Mouse (Mus musculus): ENCODE measurements at regions not wholly inside any gene's neighbourhood (a gene's known extent, or its start where the extent isn't known, plus 50 kb on each side); places are given as distances from the start of the nearest gene placed in this dataset.
"Not testable (repeated sequence)": the region's sequence is repeated elsewhere in the genome, so short reads cannot be mapped to it uniquely, and the experiment has no call there.

DNA sequence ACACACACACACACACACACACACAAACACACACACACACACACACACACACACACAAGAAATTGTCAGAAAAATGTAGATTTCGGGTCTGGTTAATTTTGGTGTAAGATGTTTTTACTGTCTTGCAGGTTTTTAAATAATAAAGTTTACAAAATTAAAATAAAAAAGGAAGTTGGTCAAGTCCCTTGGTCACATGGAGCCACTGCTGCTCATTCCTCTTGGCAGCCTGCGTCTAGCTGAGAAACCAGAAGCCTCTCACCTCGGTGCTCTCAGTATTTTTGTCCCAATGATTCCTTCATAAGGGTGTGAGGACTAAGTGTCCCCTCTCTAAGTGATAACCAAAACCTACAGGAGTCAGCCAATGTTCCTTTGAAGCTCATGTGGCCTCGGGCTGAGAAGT, 76.8 kb upstream of the Smg1 start:
- H3K9ac ChIP-seq, result no peak overlapping the region
- H3K27me3 ChIP-seq (replicated peaks), result no peaks in the 10 kb centered on the region
- ATAC-seq, result no peak
- no peak overlapping the region for H3K27ac ChIP-seq
- H3K36me3 ChIP-seq, result no peaks in the 10 kb centered on the region
- no peak overlapping the region for H3K4me3 ChIP-seq (replicated peaks)
- no peaks in the 10 kb centered on the region for H3K9me3 ChIP-seq
- 87% methylated on average over 4 of the region's 4 CpGs for WGBS
- H3K4me1 ChIP-seq (replicated peaks), result peaks cover 11% of the 10 kb centered on the region; the same call in 1 of the 2 replicates
- no peak overlapping the region for H3K4me2 ChIP-seq (replicated peaks)

DNA sequence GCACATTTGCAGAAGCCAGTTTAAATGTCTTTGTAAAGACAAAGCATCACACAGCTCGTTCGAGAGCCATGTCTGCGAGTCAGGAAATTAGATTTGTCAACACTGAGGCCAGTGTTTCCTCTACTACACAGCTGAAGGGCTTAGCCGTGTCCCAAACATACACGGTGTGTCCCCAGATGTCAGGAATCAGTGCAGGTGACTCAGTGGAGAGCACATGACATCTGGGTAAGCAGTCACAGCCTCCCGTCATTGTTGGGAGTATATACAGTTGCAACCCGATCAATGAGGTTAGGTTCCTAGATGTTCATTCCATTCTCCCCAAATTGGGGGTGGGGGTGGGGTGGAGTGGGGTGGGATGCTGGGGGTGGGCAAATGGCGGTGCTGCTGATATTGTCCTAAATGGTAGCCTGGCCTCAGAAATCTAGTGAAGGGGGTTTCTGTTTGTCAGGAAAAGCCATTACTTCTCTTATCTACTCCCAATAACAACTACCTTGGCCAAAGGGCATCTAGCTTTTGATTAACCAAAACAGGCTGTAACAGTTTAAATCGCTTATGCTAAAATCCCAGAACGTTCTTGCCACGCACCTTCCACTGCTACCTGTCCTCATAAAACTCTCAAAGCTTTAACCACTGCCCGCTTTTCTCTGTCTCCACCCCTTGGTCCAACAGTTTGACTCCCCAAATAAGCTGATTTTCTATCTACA, 75.1 kb upstream of the Smg1 start:
- H3K27me3 ChIP-seq (replicated peaks), result no peaks in the 10 kb centered on the region
- 35% methylated on average over 12 of the region's 12 CpGs for WGBS
- peak; percentile 84 for ATAC-seq
- no peaks in the 10 kb centered on the region for H3K9me3 ChIP-seq
- H3K4me3 ChIP-seq (replicated peaks), result no peak overlapping the region
- H3K27ac ChIP-seq, result peak overlapping the region; percentile 33; the same call in 1 of the 2 replicates
- peak overlapping the region; percentile 28; the same call in 1 of the 2 replicates for H3K4me2 ChIP-seq (replicated peaks)
- H3K36me3 ChIP-seq, result no peaks in the 10 kb centered on the region
- H3K4me1 ChIP-seq (replicated peaks), result peaks cover 16% of the 10 kb centered on the region; the same call in 1 of the 2 replicates
- H3K9ac ChIP-seq, result no peak overlapping the region

DNA sequence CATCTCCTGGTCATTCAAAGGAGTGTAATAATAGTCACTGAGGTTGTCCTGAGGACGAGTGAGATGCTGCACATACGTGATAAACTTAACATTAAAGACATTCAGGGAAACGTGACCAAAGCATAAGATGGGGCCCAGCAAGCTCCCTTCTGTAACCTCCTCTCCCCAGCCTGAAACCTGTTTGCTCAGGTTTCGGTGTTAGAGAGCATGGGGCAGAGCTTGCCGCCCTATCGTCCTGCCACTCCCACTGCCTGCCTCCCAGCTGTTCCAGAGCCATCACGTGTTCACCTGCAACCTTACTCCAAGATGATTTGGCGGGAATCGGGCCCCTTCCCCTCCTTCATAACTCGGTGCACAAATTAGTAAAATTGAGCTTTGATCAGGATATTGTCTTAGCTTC, 71.4 kb upstream of the Smg1 start:
- H3K4me2 ChIP-seq (replicated peaks); H3K9ac ChIP-seq; H3K9me3 ChIP-seq; H3K27ac ChIP-seq; H3K36me3 ChIP-seq; H3K27me3 ChIP-seq (replicated peaks); H3K4me3 ChIP-seq (replicated peaks): not testable (repeated sequence)
- peaks cover 16% of the 10 kb centered on the region; the same call in 1 of the 2 replicates for H3K4me1 ChIP-seq (replicated peaks)
- 51% methylated on average over 10 of the region's 10 CpGs for WGBS
- ATAC-seq, result peak; percentile 58

DNA sequence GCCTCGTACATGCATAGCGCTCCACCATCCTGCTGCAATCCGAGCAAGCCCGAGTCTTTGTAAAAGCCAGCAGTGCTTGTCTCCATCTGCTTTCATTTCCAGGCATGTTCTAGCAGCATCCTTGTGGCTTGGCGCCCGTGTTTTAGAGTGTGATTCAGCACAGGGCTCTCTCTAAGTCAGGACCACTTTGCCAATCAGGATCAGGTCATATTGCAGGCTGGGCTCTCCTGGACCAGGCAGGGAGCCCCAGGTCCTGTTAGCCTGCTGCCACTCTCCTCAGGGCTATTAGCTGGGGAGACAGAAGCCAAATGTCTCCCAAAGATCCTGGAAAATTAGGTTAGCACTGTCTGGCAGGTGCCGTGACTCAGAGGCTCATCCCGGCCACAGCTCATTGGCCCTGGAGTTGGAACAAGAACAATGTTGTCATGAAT, 70.8 kb upstream of the Smg1 start:
- Histone ChIP-seq H3K4me3 (replicated peaks) (no peak overlapping the region), H3K4me2 (replicated peaks) (no peak overlapping the region), H3K9ac (no peak overlapping the region), H3K36me3 (no peaks in the 10 kb centered on the region), H3K27me3 (replicated peaks) (no peaks in the 10 kb centered on the region), H3K4me1 (replicated peaks) (peaks cover 12% of the 10 kb centered on the region; the same call in 1 of the 2 replicates), H3K27ac (no peak overlapping the region), H3K9me3 (no peaks in the 10 kb centered on the region)
- 72% methylated on average over 8 of the region's 8 CpGs for WGBS
- ATAC-seq, result no peak

DNA sequence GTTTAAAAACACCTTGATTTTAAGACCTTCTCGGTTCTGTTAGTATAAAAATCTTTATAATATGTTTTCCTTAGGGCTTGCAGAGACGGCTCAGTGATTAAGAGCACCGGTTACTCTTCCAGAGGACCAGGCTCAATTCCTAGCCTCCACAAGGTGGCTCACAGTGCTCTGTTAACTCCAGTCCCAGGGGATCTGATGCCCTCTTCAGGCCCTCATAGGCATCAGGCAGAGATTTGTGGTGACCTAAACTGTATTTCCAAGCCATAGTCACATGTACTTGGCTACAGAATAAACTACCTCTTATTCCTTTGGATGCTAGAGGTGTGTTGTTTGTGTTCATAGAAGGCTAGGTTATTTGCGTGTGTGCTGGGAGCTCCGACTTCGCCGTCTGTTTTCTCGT, 70.3 kb upstream of the Smg1 start:
- H3K4me1 ChIP-seq (replicated peaks), result peaks cover 10% of the 10 kb centered on the region; the same call in 1 of the 2 replicates
- ATAC-seq, result no peak
- no peak overlapping the region for H3K4me3 ChIP-seq (replicated peaks)
- no peak overlapping the region for H3K27ac ChIP-seq
- H3K9me3 ChIP-seq, result no peaks in the 10 kb centered on the region
- no peaks in the 10 kb centered on the region for H3K27me3 ChIP-seq (replicated peaks)
- H3K9ac ChIP-seq, result no peak overlapping the region
- H3K4me2 ChIP-seq (replicated peaks), result no peak overlapping the region
- 71% methylated on average over 8 of the region's 8 CpGs for WGBS
- no peaks in the 10 kb centered on the region for H3K36me3 ChIP-seq

DNA sequence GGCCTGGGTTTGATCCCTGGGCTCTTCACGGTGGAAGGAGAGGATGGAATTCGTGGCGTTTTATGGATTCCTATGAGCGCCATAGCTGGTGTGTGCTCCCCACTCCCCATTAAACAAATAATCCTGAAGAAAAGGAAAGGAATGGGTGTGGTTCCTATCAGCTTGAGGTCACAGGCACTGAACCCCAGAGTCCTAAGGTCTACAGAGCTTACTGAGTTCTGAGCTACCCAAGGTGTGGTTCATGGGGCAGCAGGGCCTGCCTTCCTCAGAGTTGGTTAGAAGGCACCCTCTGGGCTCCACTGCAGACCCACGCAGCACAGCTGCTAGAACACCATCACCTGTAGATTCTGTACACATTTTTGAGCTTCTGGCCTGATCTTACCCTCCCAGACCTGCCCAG, 66.3 kb upstream of the Smg1 start:
- Histone ChIP-seq H3K4me2 (replicated peaks) (peak overlapping the region; percentile 25; the same call in 1 of the 2 replicates), H3K4me1 (replicated peaks) (peaks cover 5% of the 10 kb centered on the region; the same call in 1 of the 2 replicates), H3K27me3 (replicated peaks) (no peaks in the 10 kb centered on the region), H3K9ac (no peak overlapping the region), H3K27ac (no peak overlapping the region), H3K9me3 (no peaks in the 10 kb centered on the region), H3K36me3 (no peaks in the 10 kb centered on the region), H3K4me3 (replicated peaks) (no peak overlapping the region)
- WGBS, result 62% methylated on average over 5 of the region's 5 CpGs
- peak; percentile 88 for ATAC-seq

DNA sequence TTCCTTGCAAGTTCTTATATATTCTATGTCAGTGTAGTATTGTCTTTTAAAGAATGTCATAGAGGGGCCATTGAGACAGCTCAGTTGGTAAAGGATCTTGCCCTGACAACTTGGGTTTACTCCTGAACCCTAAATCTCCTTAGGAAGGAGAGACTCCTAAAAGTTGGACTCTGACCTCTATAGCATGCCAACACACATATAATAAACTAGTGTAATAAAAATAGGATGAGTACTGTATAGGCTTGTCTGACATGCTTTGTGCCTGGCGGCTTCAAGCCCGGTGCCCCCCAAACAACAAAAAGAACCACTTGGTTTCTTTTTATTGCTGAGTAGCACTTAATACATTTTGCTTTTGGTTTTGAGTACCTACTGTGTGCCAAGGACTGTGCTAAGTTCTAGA, 65.4 kb upstream of the Smg1 start:
- H3K27ac ChIP-seq, result 0 out of 2 replicates have a peak overlapping the region, but pooled peaks have one; percentile 22
- no peaks in the 10 kb centered on the region for H3K4me1 ChIP-seq (replicated peaks)
- no peak overlapping the region for H3K4me3 ChIP-seq (replicated peaks)
- peak; percentile 45 for ATAC-seq
- no peaks in the 10 kb centered on the region for H3K36me3 ChIP-seq
- WGBS, result 78% methylated on average over 2 of the region's 2 CpGs
- no peaks in the 10 kb centered on the region for H3K9me3 ChIP-seq
- H3K4me2 ChIP-seq (replicated peaks), result 0 out of 2 replicates have a peak overlapping the region, but pooled peaks have one; percentile 11
- no peak overlapping the region for H3K9ac ChIP-seq
- H3K27me3 ChIP-seq (replicated peaks), result no peaks in the 10 kb centered on the region

DNA sequence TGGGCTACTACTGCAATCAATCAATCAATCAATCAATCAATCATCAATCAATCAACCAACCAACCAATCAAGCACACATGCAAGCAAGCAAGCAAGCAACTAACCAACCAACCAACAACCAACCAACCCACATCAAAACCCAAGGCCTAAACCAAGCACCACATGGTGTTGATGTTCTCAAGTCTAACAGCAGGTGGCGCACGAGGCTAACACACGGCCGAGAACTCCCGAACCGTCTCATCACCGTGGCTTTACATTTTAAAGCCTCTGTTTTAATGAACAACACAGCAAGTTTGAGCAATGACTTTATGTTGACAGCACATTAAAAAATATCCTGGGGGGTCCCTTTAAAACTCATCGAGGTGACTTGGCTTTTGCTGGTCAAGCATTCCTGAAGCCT, 61.3 kb upstream of the Smg1 start:
- Histone ChIP-seq H3K27me3 (replicated peaks) (no peaks in the 10 kb centered on the region), H3K9me3 (no peaks in the 10 kb centered on the region), H3K4me1 (replicated peaks) (no peaks in the 10 kb centered on the region), H3K27ac (no peak overlapping the region), H3K36me3 (no peaks in the 10 kb centered on the region), H3K4me3 (replicated peaks) (no peak overlapping the region), H3K4me2 (replicated peaks) (no peak overlapping the region), H3K9ac (no peak overlapping the region)
- ATAC-seq, result peak; percentile 35; the same call in 1 of the 2 replicates
- under 1% methylated on average over 8 of the region's 8 CpGs for WGBS

DNA sequence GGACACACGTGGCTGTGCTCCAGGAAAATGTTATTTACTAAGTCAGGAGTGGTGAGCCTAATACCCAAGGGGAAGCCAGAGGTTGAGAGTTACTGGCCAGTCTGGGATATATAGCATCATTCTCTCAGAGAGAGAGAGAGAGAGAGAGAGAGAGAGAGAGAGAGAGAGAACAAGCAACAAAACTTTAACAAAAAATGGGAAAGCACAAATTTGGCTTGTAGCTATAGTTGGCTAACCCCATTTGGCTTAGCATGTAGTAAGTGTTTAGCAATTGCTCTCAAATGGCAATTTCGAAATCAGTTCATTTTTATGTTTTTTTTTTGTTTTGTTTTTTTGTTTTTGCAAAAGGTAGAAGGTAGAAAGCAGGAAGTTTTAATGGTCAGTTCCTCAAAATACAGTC, 60.9 kb upstream of the Smg1 start:
- H3K4me3 ChIP-seq (replicated peaks), result no peak overlapping the region
- 68% methylated on average over 2 of the region's 2 CpGs for WGBS
- H3K9me3 ChIP-seq, result no peaks in the 10 kb centered on the region
- no peak overlapping the region for H3K4me2 ChIP-seq (replicated peaks)
- no peak for ATAC-seq
- no peak overlapping the region for H3K9ac ChIP-seq
- H3K4me1 ChIP-seq (replicated peaks), result no peaks in the 10 kb centered on the region
- H3K27me3 ChIP-seq (replicated peaks), result no peaks in the 10 kb centered on the region
- H3K27ac ChIP-seq, result no peak overlapping the region
- no peaks in the 10 kb centered on the region for H3K36me3 ChIP-seq

DNA sequence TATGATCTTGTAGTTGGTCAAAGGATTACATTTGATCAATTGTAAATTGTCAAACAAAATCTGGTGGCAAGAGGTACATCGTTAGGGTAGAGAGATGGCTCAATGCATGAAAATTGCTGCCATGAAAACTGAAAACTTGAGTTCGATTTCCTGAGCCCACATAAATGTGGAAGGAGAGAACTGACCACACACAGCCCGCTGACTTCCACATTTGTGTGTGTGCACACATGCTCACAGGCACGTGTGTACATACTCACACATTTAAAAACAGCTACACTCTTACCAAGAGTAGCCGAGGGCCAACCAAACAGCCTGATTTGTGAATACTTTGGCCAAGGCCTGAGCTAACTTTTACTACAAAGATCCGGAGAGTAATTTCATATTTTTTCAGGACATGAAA, 60.5 kb upstream of the Smg1 start:
- no peak for ATAC-seq
- 88% methylated on average over 6 of the region's 6 CpGs for WGBS
- Histone ChIP-seq H3K9me3 (no peaks in the 10 kb centered on the region), H3K36me3 (no peaks in the 10 kb centered on the region), H3K4me1 (replicated peaks) (no peaks in the 10 kb centered on the region), H3K27me3 (replicated peaks) (no peaks in the 10 kb centered on the region), H3K27ac (no peak overlapping the region), H3K4me2 (replicated peaks) (no peak overlapping the region), H3K9ac (no peak overlapping the region), H3K4me3 (replicated peaks) (no peak overlapping the region)

DNA sequence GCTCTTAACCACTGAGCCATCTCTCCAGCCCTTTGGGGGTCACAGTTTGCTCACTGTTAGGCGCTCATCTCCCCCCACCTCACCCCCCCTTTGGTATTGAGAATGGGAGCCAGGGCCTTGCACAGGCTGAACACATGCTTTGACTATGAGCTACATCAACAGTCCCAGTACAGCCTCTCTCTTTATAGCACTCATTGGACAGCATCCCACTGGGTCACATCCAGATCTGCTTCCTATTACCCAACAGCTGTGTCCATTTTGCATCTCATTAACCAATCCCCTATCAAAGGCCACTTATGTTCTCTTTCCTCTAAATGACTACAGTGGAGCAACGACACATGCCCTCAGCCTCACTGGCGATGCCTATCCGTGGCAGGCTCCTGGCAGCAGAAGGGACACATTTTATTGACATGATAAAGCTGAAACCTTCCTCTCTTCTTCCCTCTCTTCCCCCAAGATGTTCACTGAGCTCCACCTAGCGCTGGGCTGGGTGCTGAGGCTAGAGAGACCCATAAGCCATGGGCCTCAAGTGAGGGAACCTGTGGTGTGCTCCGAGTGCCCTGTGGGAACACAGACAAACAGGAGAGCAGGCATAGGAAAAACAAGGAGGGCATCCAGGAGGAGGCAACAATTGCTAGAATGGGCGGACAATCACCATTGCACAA, 57.3 kb upstream of the Smg1 start:
- H3K4me2 ChIP-seq (replicated peaks), result no peak overlapping the region
- no peaks in the 10 kb centered on the region for H3K27me3 ChIP-seq (replicated peaks)
- no peak overlapping the region for H3K27ac ChIP-seq
- no peaks in the 10 kb centered on the region for H3K9me3 ChIP-seq
- H3K4me3 ChIP-seq (replicated peaks), result no peak overlapping the region
- no peak overlapping the region for H3K9ac ChIP-seq
- ATAC-seq, result peak; percentile 52; the same call in 1 of the 2 replicates
- H3K4me1 ChIP-seq (replicated peaks), result no peaks in the 10 kb centered on the region
- WGBS, result 67% methylated on average over 7 of the region's 7 CpGs
- H3K36me3 ChIP-seq, result no peaks in the 10 kb centered on the region

DNA sequence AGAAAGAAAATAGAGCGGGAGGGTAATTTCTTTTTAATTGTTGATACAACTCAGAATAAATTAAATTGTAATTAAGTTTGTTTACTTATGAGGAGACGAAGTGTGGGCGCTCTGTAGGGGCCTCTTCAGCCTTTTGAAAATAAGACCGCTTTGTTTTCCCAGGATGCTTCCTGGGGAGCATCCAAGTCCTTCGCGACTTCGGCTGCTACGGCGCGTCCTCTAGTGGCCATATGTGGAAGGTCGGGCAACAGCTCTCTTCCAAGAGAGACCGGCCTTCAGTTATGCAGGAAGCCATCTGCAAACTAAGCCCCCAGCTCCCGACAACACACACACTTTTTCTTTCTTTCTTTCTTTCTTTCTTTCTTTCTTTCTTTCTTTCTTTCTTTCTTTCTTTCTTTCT, 54.1 kb upstream of the Smg1 start:
- no peaks in the 10 kb centered on the region for H3K36me3 ChIP-seq
- no peak overlapping the region; the same call in 1 of the 2 replicates for H3K4me2 ChIP-seq (replicated peaks)
- WGBS, result 2% methylated on average over 13 of the region's 13 CpGs
- peak; percentile 74 for ATAC-seq
- no peaks in the 10 kb centered on the region for H3K27me3 ChIP-seq (replicated peaks)
- no peaks in the 10 kb centered on the region for H3K9me3 ChIP-seq
- no peaks in the 10 kb centered on the region for H3K4me1 ChIP-seq (replicated peaks)
- H3K4me3 ChIP-seq (replicated peaks), result no peak overlapping the region
- H3K9ac ChIP-seq, result no peak overlapping the region
- H3K27ac ChIP-seq, result no peak overlapping the region
